Mouse (Mus musculus): Measurements from ENCODE around the gene Cdc42ep2. TPM values are rescaled to one million over a fixed set of nuclear protein-coding genes. Genes with fewer than 3 reads are reported as not detected.

Cdc42ep2 gene
- total RNA-seq, 2 experiments from 2014 or later: 12.0 to 13.0 TPM

DNA sequence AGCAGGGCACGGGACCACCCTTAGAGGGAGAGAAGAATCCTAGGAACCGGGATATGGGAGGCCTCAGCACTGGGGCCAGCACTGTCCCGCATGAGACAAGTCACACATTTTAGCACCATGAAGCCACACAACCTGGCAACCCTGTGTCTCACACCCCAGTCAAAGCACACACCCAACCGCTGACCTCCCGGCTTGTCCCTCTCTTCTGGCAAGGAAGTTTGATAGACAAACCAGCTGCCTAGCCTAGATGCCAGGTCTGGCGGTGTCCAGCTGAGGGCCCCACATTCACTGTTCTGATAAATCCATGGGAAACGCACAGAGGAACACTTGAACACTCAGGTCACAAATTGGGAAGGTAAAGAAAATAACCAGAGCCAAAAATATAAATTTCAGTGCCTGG, 18.0 kb upstream of the Cdc42ep2 start:
- DNase-seq: peak; percentile 57

DNA sequence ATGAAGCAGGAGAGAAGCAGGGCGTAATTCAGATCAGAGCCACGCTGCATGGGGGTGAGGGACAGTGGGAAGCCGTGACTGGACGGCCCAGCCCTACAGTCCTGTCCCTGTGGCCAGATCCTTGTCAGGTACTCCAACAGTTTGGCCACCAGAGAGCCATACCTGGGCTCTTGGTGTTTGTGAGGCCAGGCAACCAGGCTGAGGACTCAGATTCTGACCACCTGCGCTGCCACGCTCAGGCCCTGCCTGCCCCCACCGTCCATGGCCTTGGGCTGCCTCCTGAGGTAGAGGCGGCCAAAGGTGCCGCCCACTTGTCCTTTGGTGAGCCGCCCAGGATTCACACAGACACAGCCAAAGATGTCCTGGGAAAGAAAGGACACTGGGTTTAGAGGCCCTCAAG, 16.0 kb upstream of the Cdc42ep2 start:
- DNase-seq: peak; percentile 67

GRCm38 (mm10) chr19:5940173-5940572, 15.6 kb upstream of the Cdc42ep2 start:
- DNase-seq: peak; percentile 92

DNA sequence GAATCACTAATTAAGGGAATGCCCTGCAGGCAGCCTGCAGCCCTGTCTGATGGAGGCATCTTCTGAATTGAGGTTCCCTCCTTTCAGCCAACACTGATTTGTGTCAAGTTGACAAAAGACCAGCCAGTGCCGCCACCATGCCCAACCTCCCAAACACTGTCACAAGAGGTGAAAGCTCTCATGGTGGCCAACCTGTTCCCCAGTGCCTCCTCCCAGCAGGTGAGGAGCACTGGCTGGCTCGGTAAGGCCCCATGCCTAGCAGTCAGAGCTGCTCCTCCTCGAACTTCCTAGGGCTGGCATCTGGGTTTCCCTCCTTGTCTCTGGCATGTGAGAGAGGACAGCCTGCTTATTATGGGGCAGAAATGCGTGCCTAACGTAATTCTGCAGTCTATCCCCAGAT, 15.1 kb upstream of the Cdc42ep2 start:
- no peak for DNase-seq

DNA sequence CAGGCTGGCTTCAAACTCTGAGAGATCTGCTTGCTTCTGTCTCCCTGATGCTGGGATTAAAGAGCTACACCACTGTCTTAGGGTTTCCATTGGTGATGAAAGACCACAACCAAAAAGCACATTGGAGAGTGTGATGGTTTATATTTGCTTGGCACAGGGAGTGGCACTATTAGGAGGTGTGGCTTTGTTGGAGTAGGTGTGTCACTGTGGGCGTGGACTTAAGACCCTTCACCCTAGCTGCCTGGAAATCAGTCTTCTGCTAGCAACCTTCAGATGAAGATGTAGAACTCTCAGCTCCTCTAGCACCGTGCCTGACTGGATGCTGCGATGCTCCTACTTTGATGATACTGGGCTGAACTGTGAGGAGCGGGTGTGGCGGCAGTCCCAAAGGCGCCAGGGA, 13.9 kb upstream of the Cdc42ep2 start:
- DNase-seq: no peak

DNA sequence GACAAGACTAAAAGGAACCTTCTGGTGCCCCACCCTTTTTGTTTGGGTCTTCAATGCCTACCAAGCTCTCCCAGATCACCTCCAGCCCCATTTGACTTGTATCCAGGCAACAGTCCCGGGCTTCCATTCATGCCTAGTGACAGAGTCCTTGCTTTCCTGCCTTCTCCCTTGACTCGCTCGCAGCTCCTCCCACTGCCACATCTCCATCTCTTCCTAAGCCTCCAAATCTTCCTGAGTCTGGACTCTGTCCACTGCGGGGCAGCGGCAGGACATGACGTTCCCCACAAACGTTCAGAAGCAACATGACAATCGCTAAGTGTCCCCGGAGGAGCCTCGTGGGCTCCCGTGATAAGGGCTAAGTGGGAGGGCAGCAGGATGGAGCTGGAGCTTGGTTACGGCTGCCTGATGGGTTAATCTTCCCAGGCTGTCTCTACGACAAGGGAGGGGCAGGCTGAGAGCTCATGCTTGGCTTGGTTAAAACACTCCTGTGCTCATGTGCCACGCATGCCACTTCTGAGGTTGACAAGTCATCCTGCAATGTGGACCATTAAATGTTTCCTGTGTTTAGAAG, 13.3 kb upstream of the Cdc42ep2 start:
- DNase-seq: no peak

DNA sequence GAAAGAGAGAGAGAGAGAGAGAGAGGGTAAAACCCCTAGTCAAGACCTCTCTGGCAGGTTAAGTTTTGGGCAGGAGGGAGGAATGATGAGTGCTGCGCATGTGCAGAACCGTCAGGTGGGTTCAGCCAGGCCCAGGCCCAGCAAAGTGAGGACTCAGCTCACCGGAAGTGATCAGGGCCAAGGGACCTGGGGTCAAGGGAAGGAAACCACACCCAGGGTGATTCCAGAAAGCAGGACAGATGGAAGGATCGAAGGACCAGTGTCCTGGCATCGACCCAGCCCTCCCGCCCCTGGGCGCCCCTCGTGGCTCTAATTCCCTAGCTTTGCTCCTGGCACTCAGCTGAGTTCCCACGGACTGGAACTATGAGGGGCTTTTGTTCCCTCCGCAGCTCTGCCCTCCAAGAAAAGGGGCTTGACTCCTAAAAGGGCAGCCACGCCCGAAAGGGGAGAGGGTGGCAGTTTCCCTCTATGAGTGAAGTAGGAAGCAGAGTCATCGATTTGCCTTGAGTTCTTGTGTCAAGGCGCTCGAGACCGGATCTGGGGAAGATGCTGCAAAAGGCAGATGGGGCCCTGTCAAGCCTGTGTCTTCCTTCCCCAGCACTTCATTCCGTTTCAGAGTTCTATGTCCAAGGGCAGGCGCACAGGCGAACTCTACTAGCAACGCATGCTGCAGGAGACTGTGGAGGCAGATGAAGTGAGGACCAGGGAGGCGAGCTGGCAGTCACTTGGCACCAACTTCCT, 12.6 kb upstream of the Cdc42ep2 start:
- no peak for DNase-seq

DNA sequence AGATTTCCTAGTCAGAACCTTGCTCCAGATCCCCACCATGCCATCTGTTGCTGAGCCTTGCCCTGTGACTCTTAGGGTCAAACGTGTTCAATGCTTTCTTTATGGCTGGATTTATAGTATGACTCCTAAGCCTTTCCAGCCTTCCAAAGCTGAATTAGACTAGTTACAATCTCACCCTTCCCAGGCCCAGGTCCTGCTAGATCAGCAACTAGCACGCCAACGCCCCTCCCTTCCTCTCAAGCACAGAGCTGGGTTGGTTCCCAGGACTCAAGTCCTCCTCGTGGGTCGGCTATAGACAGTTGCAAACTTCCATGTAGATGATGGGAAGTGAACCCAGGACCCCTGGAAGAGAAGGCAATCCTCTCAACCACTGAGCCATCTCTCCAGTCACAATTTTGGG, 11.1 kb upstream of the Cdc42ep2 start:
- DNase-seq: no peak

GRCm38 (mm10) chr19:5935266-5935665, 10.7 kb upstream of the Cdc42ep2 start:
- DNase-seq: peak; percentile 66

DNA sequence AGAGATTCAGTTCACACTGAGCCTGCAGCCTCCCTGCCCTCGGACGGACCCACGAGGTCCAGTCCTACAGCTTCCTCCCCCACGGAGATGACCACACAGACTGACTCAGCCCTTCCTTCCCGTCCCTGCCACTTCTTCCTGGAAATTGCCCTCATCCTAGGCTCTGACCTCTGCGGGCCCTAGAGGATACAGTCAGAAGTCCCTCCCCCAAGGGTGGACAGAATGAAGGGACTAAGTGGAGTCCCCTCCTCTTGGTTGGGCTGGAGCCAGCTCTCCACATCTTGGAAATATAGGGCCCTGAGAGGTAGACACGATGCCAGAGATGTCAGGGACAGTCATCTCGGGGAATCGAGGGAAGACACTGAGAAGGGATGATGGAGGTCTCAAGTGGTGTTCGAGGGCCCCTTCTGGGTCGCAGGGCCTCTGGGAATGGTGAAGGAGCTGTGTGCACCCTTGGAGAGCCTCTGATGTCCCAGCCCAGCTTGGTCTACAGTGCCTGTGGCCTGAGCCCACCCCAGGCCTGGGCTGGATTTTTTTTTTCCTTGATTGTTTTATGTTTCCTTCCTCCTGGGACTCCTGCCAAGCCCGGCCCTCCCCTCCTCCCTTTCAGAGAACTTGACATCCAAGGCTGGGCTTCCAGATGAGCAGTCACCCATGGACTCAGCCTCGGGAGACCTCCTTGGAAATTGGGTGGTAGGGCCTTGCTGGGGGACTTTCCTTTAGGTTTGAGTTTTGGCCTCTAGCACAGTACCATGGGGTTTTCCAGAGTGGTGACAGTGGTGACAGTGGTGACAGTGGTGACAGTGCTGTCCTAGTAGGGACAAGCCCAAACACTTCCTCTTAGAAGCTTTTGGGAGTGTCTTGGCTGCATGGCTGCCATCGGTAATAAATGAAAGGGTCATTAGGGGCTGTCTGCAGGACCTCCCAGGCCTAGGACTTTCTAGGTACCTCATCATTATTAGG, 5.3 kb upstream of the Cdc42ep2 start:
- peak; percentile 59 for DNase-seq

- DNase-seq: no peak
These were observed 3.9 kb upstream of the Cdc42ep2 start for GRCm38 (mm10) chr19:5928546-5928945.

DNA sequence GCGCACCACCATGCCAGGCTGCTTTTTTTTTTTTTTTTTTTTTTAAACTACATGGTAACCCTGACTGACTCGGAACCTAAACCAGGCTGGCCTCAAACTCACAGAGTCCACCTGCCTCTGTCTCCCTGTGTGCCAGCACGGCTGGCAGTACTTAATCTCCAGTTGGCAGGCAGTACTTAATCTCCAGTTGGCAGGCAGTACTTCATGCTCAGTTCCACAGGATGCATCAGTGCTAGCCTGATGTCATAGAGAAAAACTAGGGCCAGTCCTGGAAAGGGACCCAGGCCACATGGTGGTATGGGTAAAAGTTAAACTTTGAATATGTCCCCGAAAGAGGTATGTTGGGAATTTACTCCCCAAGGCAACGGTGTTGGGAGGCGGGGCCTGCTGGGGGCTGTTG, 3.5 kb upstream of the Cdc42ep2 start:
- DNase-seq: no peak

DNA sequence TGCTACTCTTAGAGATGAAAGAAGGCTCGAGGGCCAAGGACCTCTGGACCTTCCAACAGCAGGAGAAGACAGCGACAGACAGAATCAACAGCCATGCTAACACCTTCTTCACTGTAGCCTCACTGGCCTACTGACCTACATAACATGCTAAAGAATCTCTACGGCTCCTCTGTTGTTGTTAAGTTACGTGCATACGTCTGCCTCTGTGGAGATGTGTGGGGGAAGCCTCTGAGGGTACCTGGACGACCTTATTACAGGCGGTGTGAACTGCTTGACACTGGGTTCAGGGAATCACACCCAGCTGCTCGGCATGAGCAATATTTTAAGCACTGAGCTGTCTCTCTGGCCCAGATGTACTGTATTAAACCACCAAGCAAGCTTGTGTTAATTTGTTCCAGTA, 2.9 kb upstream of the Cdc42ep2 start:
- DNase-seq: no peak

DNA sequence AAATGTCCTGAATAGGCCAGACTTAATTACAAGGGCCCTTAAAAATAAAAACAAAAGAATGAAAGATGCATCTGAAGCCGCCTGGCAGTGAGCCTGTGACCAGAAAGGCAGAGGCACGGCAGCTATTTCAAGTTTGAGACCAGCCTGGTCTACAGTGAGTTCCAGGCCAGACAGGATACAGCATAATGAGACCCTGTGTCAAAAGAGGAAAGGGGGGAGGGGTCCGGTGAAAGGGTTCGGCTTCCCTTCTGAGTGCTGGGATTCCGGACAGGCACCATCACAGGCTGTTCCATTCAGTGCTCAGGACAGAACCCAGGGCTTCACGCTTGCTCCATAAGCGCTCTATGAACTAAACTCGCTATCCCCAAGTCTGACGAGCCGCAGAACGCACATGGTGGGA, 2.4 kb upstream of the Cdc42ep2 start:
- no peak for DNase-seq

DNA sequence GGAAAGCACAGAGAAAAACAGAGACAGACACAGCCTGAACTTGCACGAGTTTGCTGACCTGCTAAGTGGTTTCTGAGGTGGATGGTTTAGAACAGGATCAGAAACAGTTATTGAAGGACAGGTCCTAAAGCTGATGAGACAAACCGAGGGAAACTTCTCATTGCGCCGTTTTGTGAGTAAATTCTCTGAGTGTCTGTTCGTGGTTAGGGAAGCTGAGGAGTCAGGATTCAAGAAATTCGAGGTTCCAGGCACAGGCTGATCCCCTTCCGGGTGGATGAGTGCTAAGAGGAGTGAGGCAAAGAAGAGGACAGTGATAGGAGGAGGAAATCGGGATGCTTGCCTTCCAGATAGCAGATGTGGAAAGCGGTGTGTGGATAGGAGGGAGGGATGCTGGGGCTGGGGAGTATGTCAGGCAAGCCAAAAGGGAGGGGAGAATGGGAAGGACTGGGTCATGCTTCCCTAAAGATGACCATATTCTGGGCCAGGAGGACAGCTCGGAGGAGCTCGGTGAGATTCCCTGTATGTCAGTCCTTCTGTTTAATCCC, 767 bp upstream of the Cdc42ep2 start:
- no peak for DNase-seq

DNA sequence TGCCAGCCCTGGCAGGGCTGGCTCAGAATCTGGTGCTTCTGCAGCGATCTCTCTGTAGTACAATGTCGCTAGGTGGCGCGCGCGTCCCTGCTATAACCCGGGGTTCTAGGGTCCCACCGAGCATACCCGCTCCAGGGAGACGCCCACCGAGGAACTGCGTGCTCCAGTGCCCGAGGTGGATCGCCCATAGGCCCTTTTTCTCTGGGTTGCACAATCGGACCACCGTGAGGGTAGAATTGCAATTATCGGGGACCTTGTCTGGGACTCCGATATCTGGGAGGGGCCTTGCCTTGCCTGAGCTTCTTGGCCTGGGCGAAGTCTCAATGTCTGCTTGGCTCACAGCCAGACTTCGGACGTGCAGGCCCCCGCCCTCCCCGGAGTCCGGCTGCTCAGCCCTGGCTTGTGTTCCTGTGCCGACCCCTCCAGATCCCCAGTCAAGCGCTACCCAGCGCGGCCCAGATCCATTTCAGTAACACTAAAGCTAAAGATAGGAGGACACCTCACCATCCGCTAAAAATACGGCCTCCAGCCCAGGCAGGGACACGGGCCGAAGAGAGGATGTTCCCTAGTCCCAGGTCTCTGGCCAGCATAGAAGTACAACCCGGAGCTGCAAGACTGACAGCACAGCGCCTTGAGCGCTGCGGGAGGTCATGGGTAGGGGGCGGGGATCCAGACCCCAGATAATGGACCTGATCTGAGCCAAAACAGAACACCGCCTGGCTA, 465 bp downstream of the Cdc42ep2 start:
- peak; percentile 86 for DNase-seq

GRCm38 (mm10) chr19:5922963-5923362, 1.7 kb downstream of the Cdc42ep2 start:
- DNase-seq: no peak

DNA sequence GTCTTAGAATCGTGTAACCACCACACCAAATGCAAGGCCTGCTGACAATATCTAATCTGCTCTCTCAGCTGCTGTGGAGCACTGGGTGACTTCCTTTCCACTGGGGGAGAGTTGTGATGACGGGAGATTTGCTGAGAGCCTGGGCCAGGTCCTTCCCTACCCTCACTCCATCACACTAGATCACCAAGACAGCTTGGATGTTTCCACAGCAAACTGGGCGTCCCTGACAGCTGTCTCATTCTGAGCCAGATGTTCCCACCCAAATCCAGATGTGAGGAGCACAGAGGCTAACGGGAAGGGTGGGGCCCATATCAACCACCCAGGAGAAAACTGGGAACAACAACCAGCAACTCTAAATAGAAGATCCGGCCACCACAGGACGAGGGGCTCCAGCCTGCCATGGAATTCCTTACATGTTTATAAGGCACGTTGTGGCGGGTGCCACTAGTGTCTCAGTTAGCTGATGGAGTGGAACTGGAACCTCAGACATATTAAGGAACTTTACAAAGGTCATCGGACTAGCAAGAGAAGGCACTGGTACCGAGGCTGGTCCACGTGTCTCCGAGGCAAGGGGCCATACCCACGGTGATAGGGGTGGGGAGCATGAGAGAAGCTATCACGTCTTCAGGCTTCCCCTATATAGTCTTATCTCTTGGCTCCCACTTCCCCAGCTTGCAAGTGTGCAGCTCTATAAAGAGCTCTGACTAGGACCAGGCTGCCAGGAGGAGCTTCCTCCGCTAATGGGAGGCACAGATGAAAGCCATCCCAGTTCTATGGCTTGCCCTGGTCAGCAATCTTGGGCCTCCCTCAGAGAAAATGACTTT, 2.3 kb downstream of the Cdc42ep2 start:
- DNase-seq: peak; percentile 70

GRCm38 (mm10) chr19:5921715-5922114, 2.9 kb downstream of the Cdc42ep2 start:
- DNase-seq: no peak

DNA sequence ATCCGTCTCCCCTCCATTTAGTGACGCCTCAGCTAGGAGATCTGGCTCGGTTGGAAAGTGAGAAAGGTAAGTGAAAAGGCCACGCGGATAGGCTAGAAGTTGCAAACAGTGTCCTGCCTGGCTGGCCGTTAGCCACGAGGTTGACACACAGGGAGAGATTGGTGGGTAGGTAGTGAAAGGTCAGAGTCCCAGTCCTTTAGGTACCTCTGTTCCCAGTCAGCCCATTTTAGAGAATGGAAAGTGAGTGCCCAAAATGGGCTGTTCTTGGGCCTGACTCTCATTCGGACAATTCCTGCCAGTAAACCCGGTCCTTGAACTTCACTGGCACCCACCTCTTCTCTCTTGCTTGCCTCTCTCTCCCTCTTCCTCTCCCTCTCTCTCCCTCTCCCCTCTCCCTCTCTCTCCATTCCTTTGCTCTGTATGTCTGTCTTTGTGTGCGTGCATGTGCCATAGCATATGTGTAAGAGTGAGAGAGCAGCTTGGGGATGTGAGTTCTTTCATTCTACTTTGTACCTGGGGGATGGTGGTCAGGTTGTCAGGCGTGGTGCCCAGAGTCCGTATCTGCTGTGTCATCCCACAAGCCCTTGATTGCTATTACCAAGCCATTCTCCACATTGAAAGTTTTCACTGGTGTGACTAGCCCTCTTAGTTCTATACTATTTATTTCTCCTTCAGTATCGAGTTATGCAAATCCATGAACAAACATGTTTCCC, 11.5 kb downstream of the Cdc42ep2 start, which contains the start of gene Dpf2:
TSS of gene Dpf2 (minus strand) at position 4 of the 713 bp plus-strand sequence.
- DNase-seq: no peak
